Mouse (Mus musculus) macrophage (primary cell): ENCODE measurements around the gene Zfp747. TPM values are rescaled to one million over a fixed set of nuclear protein-coding genes. Genes with fewer than 3 reads are reported as not detected.

ENCODE experiments used
- H3K27ac ChIP-seq: fragments of 350-480 bp; formaldehyde crosslinking; 2 replicates; pipeline ENCODE4 v1.9.0; 2021
- H3K36me3 ChIP-seq: fragments of 350-480 bp; formaldehyde crosslinking; 2 replicates; pipeline ENCODE4 v1.9.0; 2021; ENCODE audit errors: inconsistent target
- H3K4me3 ChIP-seq: fragments of 350-480 bp; formaldehyde crosslinking; 2 replicates; pipeline ENCODE4 v1.9.0; 2021; ENCODE audit errors: inconsistent target
- H3K79me2 ChIP-seq: fragments of 350-480 bp; formaldehyde crosslinking; 2 replicates; pipeline ENCODE4 v1.9.0; 2021; ENCODE audit errors: inconsistent target
- WGBS: methylation state at CpG from one replicate; pipeline ENCODE4 v1.1.7; 2026; ENCODE audit warnings: inconsistent platforms; ENCODE audit not compliant: missing documents; 5-methylcytosine and 5-hydroxymethylcytosine counted together
- polyA plus RNA-seq: library from polyadenylated mRNA; stranded (reverse); fragments of 250-400 nt; gene quantifications from 3 replicates; pipeline ENCODE4 v1.2.4, GENCODE M21; 2018; ENCODE audit warnings: inconsistent platforms

The Zfp747 gene
- polyA plus RNA-seq, 1 experiment from 2014 or later, result 5.6 TPM

- no peaks in the 10 kb centered on the region for H3K36me3 ChIP-seq
- no peak overlapping the region for H3K4me3 ChIP-seq
- WGBS, result 93% methylated on average over 6 of the region's 6 CpGs
Observed at GRCm38 (mm10) chr7:127333240-127333639, 42.6 kb downstream of the Zfp747 start.

DNA sequence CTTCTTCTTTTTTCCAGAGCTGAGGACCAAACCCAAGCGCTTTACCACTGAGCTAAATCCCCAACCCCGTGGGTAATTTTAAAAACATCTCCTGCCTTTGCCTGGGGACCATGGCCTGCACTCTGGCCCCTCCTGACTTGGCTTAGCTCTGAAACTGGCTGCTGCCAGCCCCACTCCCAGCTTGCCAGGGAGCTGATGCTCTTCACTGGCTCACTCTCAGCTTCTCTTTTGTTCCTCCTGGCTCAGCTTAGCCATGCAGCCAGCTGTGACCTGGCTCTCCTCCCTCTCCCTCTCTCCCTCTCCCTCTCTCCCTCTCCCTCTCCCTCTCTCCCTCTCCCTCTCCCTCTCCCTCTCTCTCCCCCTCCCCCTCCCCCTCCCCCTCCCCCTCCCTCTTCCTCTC is 49.2 kb downstream of the Zfp747 start:
- H3K36me3 ChIP-seq, result 0 out of 2 replicates have a peak, but pooled peaks cover 6% of the 10 kb centered on the region
- H3K4me3 ChIP-seq, result no peak overlapping the region
- no peaks in the 10 kb centered on the region for H3K79me2 ChIP-seq
- WGBS, result 59% methylated on average over 2 of the region's 2 CpGs
- H3K27ac ChIP-seq, result no peak overlapping the region

More at GRCm38 (mm10) chr7:127333240-127333639, 42.6 kb downstream of the Zfp747 start:
- Histone ChIP-seq H3K79me2 (no peaks in the 10 kb centered on the region), H3K27ac (no peak overlapping the region)

- no peak overlapping the region for H3K4me3 ChIP-seq
- no peaks in the 10 kb centered on the region for H3K79me2 ChIP-seq
- 0 out of 2 replicates have a peak, but pooled peaks cover 6% of the 10 kb centered on the region for H3K36me3 ChIP-seq
- 99% methylated on average over 8 of the region's 8 CpGs for WGBS
- H3K27ac ChIP-seq, result no peak overlapping the region
Observed at GRCm38 (mm10) chr7:127325550-127325949, 50.3 kb downstream of the Zfp747 start.

- Histone ChIP-seq H3K36me3 (0 out of 2 replicates have a peak, but pooled peaks cover 6% of the 10 kb centered on the region), H3K79me2 (no peaks in the 10 kb centered on the region), H3K4me3 (no peak overlapping the region), H3K27ac (no peak overlapping the region)
- 94% methylated on average over 7 of the region's 7 CpGs for WGBS
Observed at GRCm38 (mm10) chr7:127324944-127325343, 50.9 kb downstream of the Zfp747 start.

Other genes with a start within 250 kb of the Zfp747 start
- 1.3 to 3.8 TPM (median 1.5 TPM) in 3 replicates for gene Spn, start 238.2 kb downstream of the Zfp747 start, polyA plus RNA-seq
- 36.2 to 55.7 TPM (median 41.4 TPM) in 3 replicates for gene Cd2bp2, start 180.0 kb downstream of the Zfp747 start, polyA plus RNA-seq
- gene Tbc1d10b, start 167.6 kb downstream of the Zfp747 start, polyA plus RNA-seq, result 32.8 to 44.1 TPM (median 41.7 TPM) in 3 replicates
- gene Mylpf, start 167.2 kb downstream of the Zfp747 start, polyA plus RNA-seq, result 0.47 to 1.4 TPM in 2 of 3 replicates, not detected in the other
- gene Zfp553, start 143.0 kb downstream of the Zfp747 start, polyA plus RNA-seq, result 5.4 to 7.1 TPM (median 5.6 TPM) in 3 replicates
- 0.75 to 2.4 TPM (median 1.9 TPM) in 3 replicates for gene Sept1, start 142.9 kb downstream of the Zfp747 start, polyA plus RNA-seq
- gene Zfp771, start 131.8 kb downstream of the Zfp747 start, polyA plus RNA-seq, result 2.3 to 8.3 TPM (median 8.1 TPM) in 3 replicates
- gene Dctpp1, start 115.3 kb downstream of the Zfp747 start, polyA plus RNA-seq, result 15.9 to 45.9 TPM (median 27.1 TPM) in 3 replicates
- 19.7 to 40.4 TPM (median 38.9 TPM) in 3 replicates for gene Sephs2, start 102.0 kb downstream of the Zfp747 start, polyA plus RNA-seq
- gene Itgal, start 79.8 kb downstream of the Zfp747 start, polyA plus RNA-seq, result 5.5 to 18.7 TPM (median 12.0 TPM) in 3 replicates
- gene Zfp768, start 30.5 kb downstream of the Zfp747 start, polyA plus RNA-seq, result 11.5 to 14.2 TPM (median 12.0 TPM) in 3 replicates
- 1.7 to 2.8 TPM (median 2.4 TPM) in 3 replicates for gene 9130019O22Rik, start 11.1 kb upstream of the Zfp747 start, polyA plus RNA-seq
- gene E430018J23Rik, start 17.6 kb upstream of the Zfp747 start, polyA plus RNA-seq, result 1.3 to 3.1 TPM (median 1.6 TPM) in 3 replicates
- gene Zfp764, start 30.8 kb upstream of the Zfp747 start, polyA plus RNA-seq, result 6.0 to 7.4 TPM (median 6.2 TPM) in 3 replicates
- gene Zfp688, start 46.0 kb upstream of the Zfp747 start, polyA plus RNA-seq, result 5.1 to 17.4 TPM (median 8.9 TPM) in 3 replicates
- 1.0 to 1.9 TPM (median 1.0 TPM) in 3 replicates for gene Zfp689, start 73.1 kb upstream of the Zfp747 start, polyA plus RNA-seq
- 31.6 to 54.9 TPM (median 50.8 TPM) in 3 replicates for gene Prr14, start 83.6 kb upstream of the Zfp747 start, polyA plus RNA-seq
- gene Fbrs, start 103.1 kb upstream of the Zfp747 start, polyA plus RNA-seq, result 47.3 to 163 TPM (median 92.9 TPM) in 3 replicates
- 14.3 to 15.8 TPM (median 15.4 TPM) in 3 replicates for gene Srcap, start 135.9 kb upstream of the Zfp747 start, polyA plus RNA-seq
- 13.1 to 13.5 TPM (median 13.2 TPM) in 3 replicates for gene Gm42715, start 143.5 kb upstream of the Zfp747 start, polyA plus RNA-seq
- not detected in 3 replicates for gene Tmem265, start 185.3 kb upstream of the Zfp747 start, polyA plus RNA-seq
- 23.8 to 33.8 TPM (median 26.9 TPM) in 3 replicates for gene Phkg2, start 197.3 kb upstream of the Zfp747 start, polyA plus RNA-seq
- 0.72 to 3.0 TPM (median 2.9 TPM) in 3 replicates for gene Ccdc189, start 212.5 kb upstream of the Zfp747 start, polyA plus RNA-seq
- 27.1 to 29.6 TPM (median 28.3 TPM) in 3 replicates for gene Rnf40, start 212.7 kb upstream of the Zfp747 start, polyA plus RNA-seq
- 5.9 to 11.5 TPM (median 8.2 TPM) in 3 replicates for gene Zfp629, start 239.7 kb upstream of the Zfp747 start, polyA plus RNA-seq